In genomic region chr1:51507436-51507835, GRCm38 (mm10) we compare ENCODE assay signal across 25 mouse cellular contexts. TPM values are rescaled to one million over a fixed set of nuclear protein-coding genes. Genes with fewer than 3 reads are reported as not detected.
DNase-seq lines count a peak whose midpoint lies in the region; ATAC-seq and TF ChIP-seq lines count a peak whose summit lies in the region.
"Had no signal": no experiment of that assay in that cellular context is flagged by ENCODE, and none has a peak within 500 bp of the region (broad histone marks: within the 10 kb centered on the region; RNA-seq: fewer than 3 reads in every experiment).

No protein-coding gene starts in this region.

- peaks cover 25% of the 10 kb centered on the region for H3K4me1 ChIP-seq in heart, embryonic 12.5 days (replicated peaks)
- H3K4me1 ChIP-seq in liver, adult 2 months (ENCODE audit: control insufficient read depth, insufficient read depth, low read length): peaks cover 23% of the 10 kb centered on the region
- H3K4me1 ChIP-seq in liver, embryonic 11.5 days (replicated peaks; ENCODE audit: control insufficient read depth, insufficient read depth, low read length): 0 out of 2 replicates have a peak, but pooled peaks cover 2% of the 10 kb centered on the region
- H3K4me1 ChIP-seq: neural tube, embryonic 13.5 days had no signal

- no peaks in the 10 kb centered on the region for H3K9me3 ChIP-seq in heart, embryonic 12.5 days (replicated peaks)
- H3K9me3 ChIP-seq in liver, embryonic 11.5 days (ENCODE audit: control insufficient read depth, low read length): no peaks in the 10 kb centered on the region
- H3K9me3 ChIP-seq: G1E; limb, embryonic 10.5 days; neural tube, embryonic 13.5 days had no signal

- no peak overlapping the region for H3K4me3 ChIP-seq in heart, embryonic 12.5 days
- no peak overlapping the region for H3K4me3 ChIP-seq in liver, adult 2 months (ENCODE audit: insufficient read depth, low read depth, low read length)
- H3K4me3 ChIP-seq in liver, embryonic 11.5 days (ENCODE audit: low read depth, low read length): no peak overlapping the region
- H3K4me3 ChIP-seq: limb, embryonic 10.5 days; myocyte; neural tube, embryonic 13.5 days had no signal

- H3K4me2 ChIP-seq in heart, embryonic 12.5 days: no peak overlapping the region
- H3K4me2 ChIP-seq in liver, embryonic 11.5 days: no peak overlapping the region
- H3K4me2 ChIP-seq: hindbrain, embryonic 14.5 days; neural tube, embryonic 13.5 days had no signal

- H3K9ac ChIP-seq in heart, embryonic 12.5 days: no peak overlapping the region
- H3K9ac ChIP-seq in liver, adult 2 months (ENCODE audit: low read depth, low read length): no peak overlapping the region
- no peak overlapping the region for H3K9ac ChIP-seq in liver, embryonic 11.5 days (ENCODE audit: low read depth, low read length)
- H3K9ac ChIP-seq: forebrain, postnatal 0 days; hindbrain, embryonic 14.5 days; liver, postnatal 0 days; neural tube, embryonic 13.5 days had no signal

- H3K27ac ChIP-seq in heart, embryonic 12.5 days (ENCODE audit: poor library complexity, severe bottlenecking): peak overlapping the region; percentile 44; the same call in 1 of the 2 replicates
- no peak overlapping the region for H3K27ac ChIP-seq in liver, adult 2 months (replicated peaks; ENCODE audit: insufficient read depth, low read depth, low read length)
- no peak overlapping the region for H3K27ac ChIP-seq in liver, embryonic 11.5 days (ENCODE audit: low read depth, low read length)
- H3K27ac ChIP-seq: hindbrain, embryonic 14.5 days; limb, embryonic 10.5 days; macrophage; neural tube, embryonic 13.5 days had no signal

- 80% methylated on average over 5 of the region's 5 CpGs for WGBS in heart, embryonic 12.5 days
- 64% methylated on average over 5 of the region's 5 CpGs for WGBS in liver, adult 2 months
- WGBS in liver, embryonic 11.5 days: 81% methylated on average over 5 of the region's 5 CpGs

- no peak for DNase-seq in heart, adult 9 months (ENCODE audit: low spot score in 2 of 2)
- DNase-seq in kidney, adult 11 months: peak; percentile 40
- no peak for DNase-seq in kidney, postnatal 4 days
- DNase-seq in liver, adult 2 months (ENCODE audit: extremely low read depth, low read depth, low spot score): peak; percentile 53
- no peak for DNase-seq in liver, embryonic 11.5 days (ENCODE audit: low spot score)
- DNase-seq: adrenal gland, adult 8-10 months; cerebellum, adult 18-20 months; cerebellum, postnatal 14 days; forebrain, postnatal 0 days; gastrocnemius, postnatal 25 days; liver; liver, postnatal 0 days; retina, postnatal 1 day; right cerebral cortex, postnatal 25 days; thymus, postnatal 14 days had no signal

- TF ChIP-seq CTCF in liver, adult 2 months (IDR thresholded peaks at IDR 0.05; ENCODE audit: low read depth, low read length): no peak

- H3K36me3 ChIP-seq in heart, embryonic 12.5 days: no peaks in the 10 kb centered on the region
- H3K36me3 ChIP-seq in liver, adult 2 months (ENCODE audit: control insufficient read depth, insufficient read depth, low read length): no peaks in the 10 kb centered on the region
- H3K36me3 ChIP-seq in liver, embryonic 11.5 days (ENCODE audit: control insufficient read depth, insufficient read depth, low read length): no peaks in the 10 kb centered on the region
- H3K36me3 ChIP-seq: G1E; limb, embryonic 10.5 days; neural tube, embryonic 13.5 days had no signal

- TF ChIP-seq POLR2A in liver, adult 2 months (IDR thresholded peaks at IDR 0.05; ENCODE audit: extremely low read depth, insufficient read depth, low read length): no peak

- no peak for ATAC-seq in heart, embryonic 12.5 days (ENCODE audit: insufficient number of reproducible peaks, low FRiP score)
- ATAC-seq in liver, embryonic 11.5 days (replicated peaks; ENCODE audit: low FRiP score): no peak
- ATAC-seq in cerebellum, adult (ENCODE audit: insufficient number of reproducible peaks, low FRiP score, low TSS enrichment): no peak
- ATAC-seq: forebrain, postnatal 0 days; liver, postnatal 0 days; lung, postnatal 0 days; midbrain, embryonic 16.5 days had no signal

- no peaks in the 10 kb centered on the region for H3K27me3 ChIP-seq in heart, embryonic 12.5 days (replicated peaks)
- H3K27me3 ChIP-seq in liver, adult 2 months (ENCODE audit: control insufficient read depth, insufficient read depth, low read length): no peaks in the 10 kb centered on the region
- no peaks in the 10 kb centered on the region for H3K27me3 ChIP-seq in liver, embryonic 11.5 days (replicated peaks; ENCODE audit: control insufficient read depth, insufficient read depth, low read length)
- H3K27me3 ChIP-seq: neural tube, embryonic 13.5 days had no signal

- H3K79me2 ChIP-seq in liver, adult 2 months (ENCODE audit: control insufficient read depth, insufficient read depth, low read length): no peaks in the 10 kb centered on the region

RNA-seq across cellular contexts. Expression of gene Nabp1, which starts 29.2 kb away (rescaled TPM):
- 17.6 and 17.7 TPM in 2 replicates for polyA plus RNA-seq in heart, embryonic 12.5 days (2016; fragmentation: Nextera tagmentation; extraction: Ambion mirVana)
- total RNA-seq in liver, adult 2 months (2014; rRNA removed): 17.1 and 25.5 TPM in 2 replicates
- polyA plus RNA-seq in liver, adult 2 months (2012; rRNA removed): 5.0 and 5.7 TPM in 2 replicates
- polyA plus RNA-seq in liver, embryonic 11.5 days (2014; fragmentation: Nextera tagmentation; extraction: Ambion mirVana): 7.6 and 10.1 TPM in 2 replicates

Comparison
In these comparisons a context has a peak if more than half of its experiments do, and no peak if none do; other contexts are left out.
1. DNase-seq: peak in kidney, adult 11 months (single experiment) and liver, adult 2 months (single experiment); none in heart, adult 9 months (0 of 2), kidney, postnatal 4 days (0 of 2) and liver, embryonic 11.5 days (single experiment).